Mouse (Mus musculus): ENCODE data around the gene Tmem201. TPM values are rescaled to one million over a fixed set of nuclear protein-coding genes. Genes with fewer than 3 reads are reported as not detected.
A peak's percentile ranks its signal among the peaks of the same experiment; 100 is the strongest.

Tmem201 gene
- polyA plus RNA-seq, 1 experiment = 15.7 TPM

- Histone ChIP-seq H3K4me1 (ENCODE audit: control insufficient read depth, insufficient read depth, low read length) (no peaks in the 10 kb centered on the region), H3K4me3 (ENCODE audit: control insufficient read depth, low read depth, low read length) (no peak overlapping the region), H3K27me3 (ENCODE audit: control insufficient read depth, insufficient read depth, low read length) (no peaks in the 10 kb centered on the region), H3K36me3 (ENCODE audit: control insufficient read depth, insufficient read depth, low read length) (no peaks in the 10 kb centered on the region), H3K27ac (ENCODE audit: control insufficient read depth, insufficient read depth, low read depth, low read length) (no peak overlapping the region)
- no peak for TF ChIP-seq CTCF (IDR thresholded peaks at IDR 0.05; ENCODE audit: control insufficient read depth, insufficient read depth, insufficient replicate concordance, low read depth, low read length)
- TF ChIP-seq POLR2A (IDR thresholded peaks at IDR 0.05; ENCODE audit: control insufficient read depth, low read depth, low read length) = no peak
Observed at GRCm38 (mm10) chr4:149683875-149684274, 54.0 kb downstream of the Tmem201 start.

GRCm38 (mm10) chr4:149679056-149679770 lies 58.6 kb downstream of the Tmem201 start:
- H3K27me3 ChIP-seq (ENCODE audit: control insufficient read depth, insufficient read depth, low read length) = no peaks in the 10 kb centered on the region
- H3K4me1 ChIP-seq (ENCODE audit: control insufficient read depth, insufficient read depth, low read length) = peaks cover 8% of the 10 kb centered on the region
- H3K4me3 ChIP-seq (ENCODE audit: control insufficient read depth, low read depth, low read length) = no peak overlapping the region
- H3K27ac ChIP-seq (ENCODE audit: control insufficient read depth, insufficient read depth, low read depth, low read length) = no peak overlapping the region
- TF ChIP-seq CTCF (IDR thresholded peaks at IDR 0.05; ENCODE audit: control insufficient read depth, insufficient read depth, insufficient replicate concordance, low read depth, low read length) (no peak), POLR2A (IDR thresholded peaks at IDR 0.05; ENCODE audit: control insufficient read depth, low read depth, low read length) (no peak)
- no peaks in the 10 kb centered on the region for H3K36me3 ChIP-seq (ENCODE audit: control insufficient read depth, insufficient read depth, low read length)

- H3K4me1 ChIP-seq (ENCODE audit: control insufficient read depth, insufficient read depth, low read length) = peaks cover 8% of the 10 kb centered on the region
- H3K36me3 ChIP-seq (ENCODE audit: control insufficient read depth, insufficient read depth, low read length) = no peaks in the 10 kb centered on the region
- no peak overlapping the region for H3K27ac ChIP-seq (ENCODE audit: control insufficient read depth, insufficient read depth, low read depth, low read length)
- TF ChIP-seq CTCF (IDR thresholded peaks at IDR 0.05; ENCODE audit: control insufficient read depth, insufficient read depth, insufficient replicate concordance, low read depth, low read length) (no peak), POLR2A (IDR thresholded peaks at IDR 0.05; ENCODE audit: control insufficient read depth, low read depth, low read length) (no peak)
- no peak overlapping the region for H3K4me3 ChIP-seq (ENCODE audit: control insufficient read depth, low read depth, low read length)
- no peaks in the 10 kb centered on the region for H3K27me3 ChIP-seq (ENCODE audit: control insufficient read depth, insufficient read depth, low read length)
Observed at GRCm38 (mm10) chr4:149678006-149678405, 59.8 kb downstream of the Tmem201 start.

GRCm38 (mm10) chr4:149675378-149676261 lies 62.2 kb downstream of the Tmem201 start:
- H3K36me3 ChIP-seq (ENCODE audit: control insufficient read depth, insufficient read depth, low read length) = no peaks in the 10 kb centered on the region
- peaks cover 8% of the 10 kb centered on the region for H3K4me1 ChIP-seq (ENCODE audit: control insufficient read depth, insufficient read depth, low read length)
- no peaks in the 10 kb centered on the region for H3K27me3 ChIP-seq (ENCODE audit: control insufficient read depth, insufficient read depth, low read length)
- peak overlapping the region; percentile 57 for H3K27ac ChIP-seq (ENCODE audit: control insufficient read depth, insufficient read depth, low read depth, low read length)
- peak overlapping the region; percentile 87 for H3K4me3 ChIP-seq (ENCODE audit: control insufficient read depth, low read depth, low read length)
- TF ChIP-seq POLR2A (IDR thresholded peaks at IDR 0.05; ENCODE audit: control insufficient read depth, low read depth, low read length) = no peak; the same call in 1 of the 2 replicates
- TF ChIP-seq CTCF (IDR thresholded peaks at IDR 0.05; ENCODE audit: control insufficient read depth, insufficient read depth, insufficient replicate concordance, low read depth, low read length) = no peak

- H3K4me1 ChIP-seq (ENCODE audit: control insufficient read depth, insufficient read depth, low read length) = peaks cover 8% of the 10 kb centered on the region
- no peak for TF ChIP-seq POLR2A (IDR thresholded peaks at IDR 0.05; ENCODE audit: control insufficient read depth, low read depth, low read length)
- TF ChIP-seq CTCF (IDR thresholded peaks at IDR 0.05; ENCODE audit: control insufficient read depth, insufficient read depth, insufficient replicate concordance, low read depth, low read length) = no peak
- no peak overlapping the region for H3K27ac ChIP-seq (ENCODE audit: control insufficient read depth, insufficient read depth, low read depth, low read length)
- peak overlapping the region; percentile 87 for H3K4me3 ChIP-seq (ENCODE audit: control insufficient read depth, low read depth, low read length)
- no peaks in the 10 kb centered on the region for H3K27me3 ChIP-seq (ENCODE audit: control insufficient read depth, insufficient read depth, low read length)
- no peaks in the 10 kb centered on the region for H3K36me3 ChIP-seq (ENCODE audit: control insufficient read depth, insufficient read depth, low read length)
Observed at GRCm38 (mm10) chr4:149674814-149675377, 62.9 kb downstream of the Tmem201 start.

- TF ChIP-seq CTCF (IDR thresholded peaks at IDR 0.05; ENCODE audit: control insufficient read depth, insufficient read depth, insufficient replicate concordance, low read depth, low read length) (no peak), POLR2A (IDR thresholded peaks at IDR 0.05; ENCODE audit: control insufficient read depth, low read depth, low read length) (no peak)
- H3K36me3 ChIP-seq (ENCODE audit: control insufficient read depth, insufficient read depth, low read length) = no peaks in the 10 kb centered on the region
- H3K27me3 ChIP-seq (ENCODE audit: control insufficient read depth, insufficient read depth, low read length) = no peaks in the 10 kb centered on the region
- H3K27ac ChIP-seq (ENCODE audit: control insufficient read depth, insufficient read depth, low read depth, low read length) = no peak overlapping the region
- H3K4me3 ChIP-seq (ENCODE audit: control insufficient read depth, low read depth, low read length) = no peak overlapping the region
- H3K4me1 ChIP-seq (ENCODE audit: control insufficient read depth, insufficient read depth, low read length) = peaks cover 8% of the 10 kb centered on the region
Observed at GRCm38 (mm10) chr4:149672747-149673146, 65.1 kb downstream of the Tmem201 start.

- TF ChIP-seq POLR2A (IDR thresholded peaks at IDR 0.05; ENCODE audit: control insufficient read depth, low read depth, low read length) (no peak), CTCF (IDR thresholded peaks at IDR 0.05; ENCODE audit: control insufficient read depth, insufficient read depth, insufficient replicate concordance, low read depth, low read length) (no peak)
- H3K36me3 ChIP-seq (ENCODE audit: control insufficient read depth, insufficient read depth, low read length) = no peaks in the 10 kb centered on the region
- H3K27me3 ChIP-seq (ENCODE audit: control insufficient read depth, insufficient read depth, low read length) = no peaks in the 10 kb centered on the region
- peaks cover 7% of the 10 kb centered on the region for H3K4me1 ChIP-seq (ENCODE audit: control insufficient read depth, insufficient read depth, low read length)
- no peak overlapping the region for H3K4me3 ChIP-seq (ENCODE audit: control insufficient read depth, low read depth, low read length)
- H3K27ac ChIP-seq (ENCODE audit: control insufficient read depth, insufficient read depth, low read depth, low read length) = no peak overlapping the region
Observed at GRCm38 (mm10) chr4:149671175-149671574, 66.7 kb downstream of the Tmem201 start.
